Mouse (Mus musculus): ENCODE data around the gene Ap2b1. TPM values are rescaled to one million over a fixed set of nuclear protein-coding genes. Genes with fewer than 3 reads are reported as not detected.

Ap2b1 gene
- total RNA-seq, 2 experiments from 2014 or later: 268 to 286 TPM

- intact Hi-C loops (cut with DNase I): no loop called here
- DNase-seq (ENCODE audit: low spot score in 2 of 2): no peak
These were observed 81.0 kb downstream of the Ap2b1 start for GRCm38 (mm10) chr11:83379745-83380341.

DNA sequence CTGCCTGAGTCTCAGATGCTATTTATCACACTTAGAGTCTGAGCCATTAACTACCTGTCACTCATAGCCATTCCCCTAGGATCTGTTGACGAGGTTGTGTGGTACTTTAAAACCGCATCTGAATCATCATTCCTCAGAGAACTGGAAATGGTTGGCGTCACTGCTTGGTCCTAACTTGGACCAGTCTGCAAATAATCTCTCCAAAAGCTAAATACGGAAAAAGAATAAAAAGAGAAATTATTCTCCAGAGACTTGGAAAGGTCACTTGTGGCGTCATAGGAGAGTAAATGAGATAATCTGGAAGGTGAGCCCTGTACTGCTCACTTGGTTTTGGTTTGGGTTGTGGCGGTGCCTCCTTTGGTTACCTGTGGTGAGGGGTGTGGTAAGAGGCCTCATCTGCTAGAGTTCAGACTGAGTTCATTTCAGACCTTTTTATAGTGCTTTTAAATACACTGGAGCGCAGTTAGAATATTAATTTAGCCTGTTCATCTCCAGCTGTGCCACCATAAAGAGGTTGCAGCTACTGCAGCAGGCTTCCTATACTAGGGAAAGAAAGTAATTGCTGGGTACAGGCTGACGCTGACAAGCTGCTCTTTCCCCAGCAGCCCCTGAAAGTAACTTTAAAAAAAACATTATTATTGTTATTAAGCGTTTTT is 84.2 kb downstream of the Ap2b1 start:
- intact Hi-C loops (cut with DNase I): no loop called here
- DNase-seq (ENCODE audit: low spot score in 2 of 2): no peak

DNA sequence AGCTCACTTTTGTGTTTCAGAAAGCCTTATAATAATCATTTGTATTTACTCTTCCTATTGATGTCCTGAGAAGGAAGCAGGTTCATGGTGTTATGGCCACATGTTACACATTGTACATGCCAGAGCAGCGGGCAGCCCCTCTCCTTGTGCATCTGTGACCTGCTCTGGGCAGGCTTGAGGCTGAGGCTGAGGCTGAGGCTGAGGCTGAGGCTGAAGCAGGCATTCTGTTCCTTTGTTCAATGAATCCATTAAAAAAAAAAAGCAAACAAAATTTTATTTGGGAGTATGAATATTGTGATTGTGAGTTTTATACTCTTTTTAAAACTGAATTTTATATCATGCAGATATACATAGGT is 84.7 kb downstream of the Ap2b1 start:
- no peak for DNase-seq (ENCODE audit: low spot score in 2 of 2)
- intact Hi-C loops (cut with DNase I): no loop called here

- DNase-seq (ENCODE audit: low spot score in 2 of 2): no peak
- intact Hi-C loops (cut with DNase I): no loop called here
These were observed 94.2 kb downstream of the Ap2b1 start for GRCm38 (mm10) chr11:83393062-83393461.

- intact Hi-C loops (cut with DNase I): no loop called here
- no peak for DNase-seq (ENCODE audit: low spot score in 2 of 2)
These were observed 96.1 kb downstream of the Ap2b1 start for GRCm38 (mm10) chr11:83394802-83395439.

DNA sequence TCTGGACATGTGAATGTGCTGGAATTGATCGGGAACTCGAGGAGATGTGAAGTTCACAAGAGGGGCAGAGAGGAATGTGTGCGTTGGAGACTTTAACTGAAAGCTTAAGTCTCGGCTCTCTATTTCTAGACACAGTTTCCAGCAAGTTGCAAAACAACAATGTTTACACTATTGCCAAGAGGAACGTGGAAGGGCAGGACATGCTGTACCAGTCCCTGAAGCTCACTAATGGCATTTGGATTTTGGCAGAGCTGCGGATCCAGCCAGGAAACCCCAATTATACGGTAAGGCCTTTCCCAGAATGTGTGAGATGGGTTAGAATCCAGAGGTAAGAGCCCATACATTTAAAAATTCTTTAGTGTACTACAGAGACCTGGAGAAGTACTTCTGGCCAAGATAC is 98.8 kb downstream of the Ap2b1 start:
- intact Hi-C loops (cut with DNase I): no loop called here
- no peak for DNase-seq (ENCODE audit: low spot score in 2 of 2)

GRCm38 (mm10) chr11:83398724-83399123 is 99.9 kb downstream of the Ap2b1 start:
- no peak for DNase-seq (ENCODE audit: low spot score in 2 of 2)
- intact Hi-C loops (cut with DNase I): no loop called here

DNA sequence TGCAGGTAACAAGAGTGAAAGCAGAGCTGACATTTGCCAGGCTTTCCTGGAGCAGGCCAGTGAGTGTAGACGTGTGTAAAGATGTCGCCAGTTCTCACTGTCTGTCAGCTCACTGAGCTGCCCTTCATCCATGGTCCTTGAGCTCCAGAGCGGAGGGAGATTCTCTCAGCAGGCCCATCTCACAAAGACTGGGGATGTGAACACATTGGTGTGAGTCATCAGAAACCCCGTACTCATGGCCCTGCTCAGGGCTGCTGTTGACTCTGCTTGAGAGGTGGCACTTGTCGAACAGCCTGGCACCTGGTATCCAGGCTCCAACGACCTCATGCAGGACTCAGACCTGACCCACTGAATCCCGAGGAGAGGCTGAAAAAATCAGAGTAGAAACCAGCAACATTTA is 105.0 kb downstream of the Ap2b1 start:
- DNase-seq (ENCODE audit: low spot score in 2 of 2): no peak
- intact Hi-C loops (cut with DNase I): no loop called here

DNA sequence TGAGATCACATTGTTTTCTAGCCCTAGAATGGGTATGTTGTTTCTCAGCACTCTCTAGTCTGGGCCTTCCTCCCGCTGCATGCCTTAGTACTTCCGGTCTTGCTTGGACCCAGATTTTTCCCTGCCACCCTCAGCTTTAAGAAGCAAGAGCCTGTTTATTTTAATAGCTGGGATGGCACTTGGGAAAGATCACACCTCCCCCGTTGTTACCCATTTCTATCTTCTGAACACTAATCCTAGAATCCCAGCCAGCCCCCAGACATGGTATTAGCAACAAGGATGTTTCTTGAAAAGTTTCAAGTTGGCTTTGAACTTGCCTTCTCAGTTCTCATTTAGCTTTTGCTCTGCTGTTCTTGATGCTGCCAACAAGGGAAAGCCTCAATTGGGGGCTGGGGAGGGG is 107.6 kb downstream of the Ap2b1 start:
- no peak for DNase-seq (ENCODE audit: low spot score in 2 of 2)
- intact Hi-C loops (cut with DNase I): no loop called here

- no peak for DNase-seq (ENCODE audit: low spot score in 2 of 2)
These were observed 109.4 kb downstream of the Ap2b1 start for GRCm38 (mm10) chr11:83408242-83408641.

GRCm38 (mm10) chr11:83409087-83409754 is 110.4 kb downstream of the Ap2b1 start, which contains the start of gene Rasl10b:
Gene Rasl10b, plus strand, starts transcription at chr11:83409137.
- DNase-seq (ENCODE audit: low spot score in 2 of 2): peak in 1 of 2 experiments; percentile 66

More at GRCm38 (mm10) chr11:83408242-83408641, 109.4 kb downstream of the Ap2b1 start:
- intact Hi-C loops (cut with DNase I): no loop called here

DNA sequence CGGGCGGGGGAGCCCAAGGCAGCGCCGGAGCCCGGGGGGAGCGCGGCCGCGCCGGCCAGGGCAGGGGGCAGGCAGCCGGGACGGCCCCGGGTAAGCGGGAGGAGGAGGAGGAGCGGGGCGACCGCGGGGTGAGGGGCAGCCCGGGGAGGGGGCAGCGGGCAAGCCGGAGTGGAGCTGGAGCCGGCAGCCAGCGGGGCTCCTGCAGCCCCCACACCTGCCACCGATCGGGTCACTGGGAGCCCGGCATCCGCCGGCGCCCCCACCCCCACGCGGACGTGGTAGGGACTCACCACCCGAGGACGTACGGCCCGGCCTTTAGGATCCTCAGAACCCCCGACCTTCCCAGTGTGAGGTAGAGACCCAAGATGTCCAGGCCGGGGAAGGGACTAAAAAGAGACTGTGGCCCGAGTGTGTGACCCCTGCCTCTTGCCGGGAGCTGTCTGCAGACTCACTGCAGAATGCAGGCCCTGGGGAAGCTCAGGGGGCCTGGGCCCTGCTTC is 111.0 kb downstream of the Ap2b1 start:
- intact Hi-C loops (cut with DNase I): no loop called here
- no peak for DNase-seq (ENCODE audit: low spot score in 2 of 2)

More at GRCm38 (mm10) chr11:83409087-83409754, 110.4 kb downstream of the Ap2b1 start, which contains the start of gene Rasl10b:
- intact Hi-C loops (cut with DNase I): no loop called here

- intact Hi-C loops (cut with DNase I): no loop called here
- no peak for DNase-seq (ENCODE audit: low spot score in 2 of 2)
These were observed 111.7 kb downstream of the Ap2b1 start for GRCm38 (mm10) chr11:83410510-83410909.

GRCm38 (mm10) chr11:83417080-83417479 is 118.3 kb downstream of the Ap2b1 start:
- intact Hi-C loops (cut with DNase I): no loop called here
- no peak for DNase-seq (ENCODE audit: low spot score in 2 of 2)

GRCm38 (mm10) chr11:83417708-83418107 is 118.9 kb downstream of the Ap2b1 start:
- intact Hi-C loops (cut with DNase I): no loop called here
- peak in 1 of 2 experiments; percentile 58 for DNase-seq (ENCODE audit: low spot score in 2 of 2)

DNA sequence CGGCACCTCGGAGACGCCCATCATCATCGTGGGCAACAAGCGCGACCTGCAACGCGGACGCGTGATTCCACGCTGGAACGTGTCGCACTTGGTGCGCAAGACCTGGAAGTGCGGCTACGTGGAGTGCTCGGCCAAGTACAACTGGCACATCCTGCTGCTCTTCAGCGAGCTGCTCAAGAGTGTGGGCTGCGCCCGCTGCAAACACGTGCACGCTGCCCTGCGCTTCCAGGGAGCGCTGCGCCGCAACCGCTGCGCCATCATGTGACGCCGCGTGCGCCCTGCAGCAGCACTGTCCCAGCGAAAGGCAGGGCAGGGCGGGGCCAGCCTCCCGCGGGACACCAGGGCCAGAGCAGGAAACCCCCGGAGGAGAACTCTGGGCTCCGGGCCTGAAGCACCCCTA is 119.7 kb downstream of the Ap2b1 start:
- intact Hi-C loops (cut with DNase I): no loop called here
- peak; percentile 72 to 84 for DNase-seq (ENCODE audit: low spot score in 2 of 2)

GRCm38 (mm10) chr11:83420338-83420737 is 121.5 kb downstream of the Ap2b1 start:
- intact Hi-C loops (cut with DNase I): no loop called here
- no peak for DNase-seq (ENCODE audit: low spot score in 2 of 2)

DNA sequence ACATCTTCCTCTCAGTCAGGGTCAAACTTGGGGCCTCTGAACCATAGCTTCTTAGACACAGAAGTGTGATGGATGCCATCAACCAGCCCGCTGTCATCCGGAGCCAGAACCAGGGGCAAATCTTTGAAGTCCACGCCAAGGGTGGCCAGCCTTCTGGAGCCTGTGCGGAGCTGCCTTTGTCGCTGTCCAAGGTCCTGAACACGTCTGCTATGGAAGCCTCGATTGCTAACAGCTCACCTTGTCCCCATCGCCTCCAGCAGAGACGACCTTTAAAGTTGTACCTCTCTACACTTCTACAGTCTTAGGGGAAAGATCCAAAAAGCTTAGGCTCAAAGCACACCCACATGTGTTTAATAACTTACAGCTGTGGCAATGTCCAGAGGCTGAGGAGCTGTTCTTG is 122.5 kb downstream of the Ap2b1 start:
- DNase-seq (ENCODE audit: low spot score in 2 of 2): no peak
- intact Hi-C loops (cut with DNase I): no loop called here

- intact Hi-C loops (cut with DNase I): loop anchor here (2.0 kb wide), 2 partner anchors 68 to 98 kb away; no protein-coding TSS in a partner anchor
- DNase-seq (ENCODE audit: low spot score in 2 of 2): peak; percentile 64 to 74
These were observed 125.9 kb downstream of the Ap2b1 start for GRCm38 (mm10) chr11:83424681-83425080.

DNA sequence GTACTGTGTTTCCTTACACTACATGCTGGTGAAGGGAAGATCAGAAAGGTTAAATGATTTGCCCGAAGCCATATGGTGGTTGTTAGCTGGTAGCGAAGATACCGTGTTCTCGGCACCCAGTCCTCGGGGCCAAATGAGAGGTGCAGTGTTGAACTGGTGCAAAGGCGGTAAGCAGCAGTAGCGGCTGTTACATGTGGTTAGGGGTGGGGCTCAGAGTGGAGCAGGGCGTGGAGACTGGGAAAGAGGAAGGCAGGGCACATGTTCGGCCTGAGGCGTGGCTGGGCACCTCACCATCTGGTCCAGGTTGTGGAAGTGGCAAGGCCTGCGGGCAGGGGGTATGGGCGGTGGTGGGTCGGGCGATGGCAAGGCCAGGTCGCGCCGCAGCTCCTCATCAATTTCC is 128.1 kb downstream of the Ap2b1 start:
- intact Hi-C loops (cut with DNase I): no loop called here
- no peak for DNase-seq (ENCODE audit: low spot score in 2 of 2)
